Mouse (Mus musculus) ovary, postnatal 10 days (tissue): Measurements from ENCODE around the gene Minos1.

Source experiments
- DNase-seq: peaks from one replicate; pipeline ENCODE4 v3.0.0; 2022; ENCODE audit warnings: low spot score

Gene Minos1

GRCm38 (mm10) chr4:139058029-139058428 lies 72.9 kb downstream of the Minos1 start:
- no peak for DNase-seq

- DNase-seq = no peak
These were observed 73.6 kb downstream of the Minos1 start for GRCm38 (mm10) chr4:139057291-139057690.

GRCm38 (mm10) chr4:139055744-139056143 lies 75.2 kb downstream of the Minos1 start:
- DNase-seq = no peak

- DNase-seq = no peak
These were observed 75.6 kb downstream of the Minos1 start for GRCm38 (mm10) chr4:139055336-139055735.

GRCm38 (mm10) chr4:139054300-139054923 lies 76.5 kb downstream of the Minos1 start:
- DNase-seq = no peak

GRCm38 (mm10) chr4:139053391-139053790 lies 77.5 kb downstream of the Minos1 start:
- DNase-seq = no peak

- no peak for DNase-seq
These were observed 78.1 kb downstream of the Minos1 start for GRCm38 (mm10) chr4:139052796-139053195.
